Comparison of ENCODE assay signal across 10 mouse cellular contexts in genomic region chr17:17849906-17850712, GRCm38 (mm10). TPM values are rescaled to one million over a fixed set of nuclear protein-coding genes. Genes with fewer than 3 reads are reported as not detected.
A peak's percentile ranks its signal among the peaks of the same experiment; 100 is the strongest.
DNase-seq lines count a peak whose midpoint lies in the region; ATAC-seq and TF ChIP-seq lines count a peak whose summit lies in the region.
"Had no signal": no experiment of that assay in that cellular context is flagged by ENCODE, and none has a peak within 500 bp of the region (broad histone marks: within the 10 kb centered on the region; RNA-seq: fewer than 3 reads in every experiment).

No protein-coding gene starts in this region.

- H3K9me3 ChIP-seq in heart, embryonic 16.5 days (replicated peaks; ENCODE audit: control insufficient read depth, low read length): no peaks in the 10 kb centered on the region
- no peaks in the 10 kb centered on the region for H3K9me3 ChIP-seq in forebrain, postnatal 0 days (ENCODE audit: low read length)
- no peaks in the 10 kb centered on the region for H3K9me3 ChIP-seq in midbrain, embryonic 11.5 days (ENCODE audit: control insufficient read depth, low read length)

- TF ChIP-seq CTCF in forebrain, postnatal 0 days (IDR thresholded peaks at IDR 0.05; ENCODE audit: low read depth): no peak; the same call in 1 of the 2 replicates

- H3K4me1 ChIP-seq in heart, embryonic 16.5 days (ENCODE audit: control insufficient read depth, insufficient read depth, low read length): peaks cover 2% of the 10 kb centered on the region; the same call in 1 of the 2 replicates
- no peaks in the 10 kb centered on the region for H3K4me1 ChIP-seq in forebrain, postnatal 0 days (ENCODE audit: insufficient read depth)
- no peaks in the 10 kb centered on the region for H3K4me1 ChIP-seq in midbrain, embryonic 11.5 days (ENCODE audit: control insufficient read depth, insufficient read depth, low read length)

- no peak for DNase-seq in heart, postnatal 14 days
- DNase-seq in R1 (ENCODE audit: low read depth, low spot score): peak; percentile 39
- no peak for DNase-seq in forebrain, postnatal 0 days
- DNase-seq in midbrain, embryonic 11.5 days (ENCODE audit: low spot score, missing footprints): no peak
- DNase-seq in adipocyte (ENCODE audit: low spot score): no peak
- DNase-seq in spleen, adult 12 weeks (ENCODE audit: low spot score): no peak
- DNase-seq in cerebellum, adult 9-11 months: no peak

- ATAC-seq in heart, embryonic 16.5 days (replicated peaks; ENCODE audit: extremely low read depth, insufficient read depth, low FRiP score): no peak
- ATAC-seq in forebrain, postnatal 0 days: peak; percentile 53; the same call in 1 of the 2 replicates
- peak; percentile 46 for ATAC-seq in midbrain, embryonic 11.5 days (ENCODE audit: low FRiP score)

- H3K36me3 ChIP-seq in heart, embryonic 16.5 days (ENCODE audit: control insufficient read depth, insufficient read depth): no peaks in the 10 kb centered on the region
- no peaks in the 10 kb centered on the region for H3K36me3 ChIP-seq in forebrain, postnatal 0 days (ENCODE audit: insufficient read depth)
- H3K36me3 ChIP-seq in midbrain, embryonic 11.5 days (ENCODE audit: control insufficient read depth, insufficient read depth, low read length): no peaks in the 10 kb centered on the region

- no peak overlapping the region for H3K27ac ChIP-seq in heart, embryonic 16.5 days (ENCODE audit: low read length)
- no peak overlapping the region for H3K27ac ChIP-seq in forebrain, postnatal 0 days (ENCODE audit: low read depth, low read length)
- no peak overlapping the region for H3K27ac ChIP-seq in midbrain, embryonic 11.5 days (ENCODE audit: low read depth, low read length)
- H3K27ac ChIP-seq: liver, embryonic 14.5 days had no signal

- intact Hi-C loops in heart, postnatal 14 days (cut with DNase I): loop anchor here (5.0 kb wide), 1 partner anchor 47 kb away; no protein-coding TSS in a partner anchor

- no peak overlapping the region for H3K4me3 ChIP-seq in heart, embryonic 16.5 days (ENCODE audit: low read length)
- H3K4me3 ChIP-seq in forebrain, postnatal 0 days (ENCODE audit: low read depth, low read length): peak overlapping the region; percentile 19
- H3K4me3 ChIP-seq in midbrain, embryonic 11.5 days (ENCODE audit: low read depth, low read length): no peak overlapping the region

- H3K4me2 ChIP-seq in heart, embryonic 16.5 days (ENCODE audit: low read depth, low read length): peak overlapping the region; percentile 20
- H3K4me2 ChIP-seq in forebrain, postnatal 0 days (ENCODE audit: low read depth): peak overlapping the region; percentile 38
- peak overlapping the region; percentile 14; the same call in 1 of the 2 replicates for H3K4me2 ChIP-seq in midbrain, embryonic 11.5 days

- WGBS in heart, embryonic 16.5 days: 25% methylated on average over 55 of the region's 55 CpGs
- 25% methylated on average over 55 of the region's 55 CpGs for WGBS in forebrain, postnatal 0 days
- 17% methylated on average over 55 of the region's 55 CpGs for WGBS in midbrain, embryonic 11.5 days

- no peak overlapping the region for H3K9ac ChIP-seq in heart, embryonic 16.5 days (ENCODE audit: low read length)
- H3K9ac ChIP-seq in forebrain, postnatal 0 days: peak overlapping the region; percentile 28; the same call in 1 of the 2 replicates
- no peak overlapping the region for H3K9ac ChIP-seq in midbrain, embryonic 11.5 days (ENCODE audit: low read length)
- H3K9ac ChIP-seq: liver, embryonic 14.5 days had no signal

- H3K27me3 ChIP-seq in heart, embryonic 16.5 days (ENCODE audit: control insufficient read depth, insufficient read depth, low read length): peaks cover 8% of the 10 kb centered on the region
- no peaks in the 10 kb centered on the region for H3K27me3 ChIP-seq in forebrain, postnatal 0 days (ENCODE audit: insufficient read depth, low read length)
- peaks cover 8% of the 10 kb centered on the region; the same call in 1 of the 2 replicates for H3K27me3 ChIP-seq in midbrain, embryonic 11.5 days (ENCODE audit: control insufficient read depth, insufficient read depth, low read length)

RNA-seq across cellular contexts. Expression of gene Has1, which starts 4.9 kb away (rescaled TPM):
- 0.98 and 1.2 TPM in 2 replicates for polyA plus RNA-seq in heart, embryonic 16.5 days (2015; fragmentation: Nextera tagmentation; extraction: Ambion mirVana)
- total RNA-seq in heart, postnatal 14 days (2021): under 1 TPM; 0.69 to 0.98 TPM
- total RNA-seq in forebrain, postnatal 0 days (2014; rRNA removed): 0.23 and 0.90 TPM in 2 replicates
- polyA plus RNA-seq in forebrain, postnatal 0 days (2015; fragmentation: Nextera tagmentation; extraction: Ambion mirVana): 0.20 and 0.53 TPM in 2 replicates
- polyA plus RNA-seq in midbrain, embryonic 11.5 days (2014; fragmentation: Nextera tagmentation; extraction: Ambion mirVana): 0.38 and 0.87 TPM in 2 replicates
- polyA plus RNA-seq: liver, embryonic 14.5 days had no signal

RNA-seq across cellular contexts. Expression of gene Spaca6, which starts 23.2 kb away (rescaled TPM):
- polyA plus RNA-seq in heart, embryonic 16.5 days (2015; fragmentation: Nextera tagmentation; extraction: Ambion mirVana): 17.4 and 23.6 TPM in 2 replicates
- total RNA-seq in heart, postnatal 14 days (2021): 10 to 100 TPM; 14.9 to 23.6 TPM
- 18.5 and 20.8 TPM in 2 replicates for total RNA-seq in forebrain, postnatal 0 days (2014; rRNA removed)
- 5.1 and 10.7 TPM in 2 replicates for polyA plus RNA-seq in forebrain, postnatal 0 days (2015; fragmentation: Nextera tagmentation; extraction: Ambion mirVana)
- 16.1 and 16.4 TPM in 2 replicates for polyA plus RNA-seq in midbrain, embryonic 11.5 days (2014; fragmentation: Nextera tagmentation; extraction: Ambion mirVana)

RNA-seq across cellular contexts. Expression of gene Fpr1, which starts 33.6 kb away (rescaled TPM):
- polyA plus RNA-seq in heart, embryonic 16.5 days (2015; fragmentation: Nextera tagmentation; extraction: Ambion mirVana): 0.21 and 0.40 TPM in 2 replicates
- not detected for total RNA-seq in heart, postnatal 14 days (2021)
- 0.69 TPM in 1 of 2 replicates, not detected in the other for total RNA-seq in forebrain, postnatal 0 days (2014; rRNA removed)
- 0.16 TPM in 1 of 2 replicates, not detected in the other for polyA plus RNA-seq in forebrain, postnatal 0 days (2015; fragmentation: Nextera tagmentation; extraction: Ambion mirVana)
- polyA plus RNA-seq in midbrain, embryonic 11.5 days (2014; fragmentation: Nextera tagmentation; extraction: Ambion mirVana): not detected in 2 replicates

RNA-seq across cellular contexts. Expression of gene Fpr2, which starts 37.5 kb away (rescaled TPM):
- polyA plus RNA-seq in heart, embryonic 16.5 days (2015; fragmentation: Nextera tagmentation; extraction: Ambion mirVana): 0.21 and 0.33 TPM in 2 replicates
- total RNA-seq in heart, postnatal 14 days (2021): under 1 TPM in 1 of 2 experiments, not detected in 1; 0.20 TPM
- total RNA-seq in forebrain, postnatal 0 days (2014; rRNA removed): 0.38 TPM in 1 of 2 replicates, not detected in the other
- 0.28 and 0.56 TPM in 2 replicates for polyA plus RNA-seq in forebrain, postnatal 0 days (2015; fragmentation: Nextera tagmentation; extraction: Ambion mirVana)
- not detected in 2 replicates for polyA plus RNA-seq in midbrain, embryonic 11.5 days (2014; fragmentation: Nextera tagmentation; extraction: Ambion mirVana)

RNA-seq across cellular contexts. Expression of gene Fpr3, which starts 37.5 kb away (rescaled TPM):
- polyA plus RNA-seq in heart, embryonic 16.5 days (2015; fragmentation: Nextera tagmentation; extraction: Ambion mirVana): not detected in 2 replicates
- not detected for total RNA-seq in heart, postnatal 14 days (2021)
- total RNA-seq in forebrain, postnatal 0 days (2014; rRNA removed): not detected in 2 replicates
- not detected in 2 replicates for polyA plus RNA-seq in forebrain, postnatal 0 days (2015; fragmentation: Nextera tagmentation; extraction: Ambion mirVana)
- not detected in 2 replicates for polyA plus RNA-seq in midbrain, embryonic 11.5 days (2014; fragmentation: Nextera tagmentation; extraction: Ambion mirVana)
- polyA plus RNA-seq: heart, postnatal 0 days; liver, embryonic 14.5 days had no signal
